Mouse (Mus musculus): ENCODE data around the gene Aatk. TPM values are rescaled to one million over a fixed set of nuclear protein-coding genes. Genes with fewer than 3 reads are reported as not detected.
A peak's percentile ranks its signal among the peaks of the same experiment; 100 is the strongest.

Aatk gene
- total and polyA plus RNA-seq, 2 experiments from 2014 or later = 31.7 to 110 TPM

GRCm38 (mm10) chr11:120012702-120013101, 34.3 kb downstream of the Aatk start:
- Histone ChIP-seq H3K36me3 (ENCODE audit: insufficient read depth) (peaks cover 76% of the 10 kb centered on the region), H3K9me3 (ENCODE audit: low read length) (no peaks in the 10 kb centered on the region), H3K4me1 (ENCODE audit: insufficient read depth) (no peaks in the 10 kb centered on the region), H3K9ac (no peak overlapping the region), H3K27ac (ENCODE audit: low read depth, low read length) (no peak overlapping the region), H3K4me3 (ENCODE audit: low read depth, low read length) (no peak overlapping the region), H3K4me2 (ENCODE audit: low read depth) (no peak overlapping the region), H3K27me3 (ENCODE audit: insufficient read depth, low read length) (no peaks in the 10 kb centered on the region)
- no peak for TF ChIP-seq CTCF (IDR thresholded peaks at IDR 0.05; ENCODE audit: low read depth)
- 81% methylated on average over 13 of the region's 13 CpGs for WGBS
- no peak for DNase-seq
- ATAC-seq = no peak

- no peak overlapping the region for H3K9ac ChIP-seq
- peak; percentile 62 for TF ChIP-seq CTCF (IDR thresholded peaks at IDR 0.05; ENCODE audit: low read depth)
- no peak overlapping the region for H3K4me2 ChIP-seq (ENCODE audit: low read depth)
- peaks cover 78% of the 10 kb centered on the region for H3K36me3 ChIP-seq (ENCODE audit: insufficient read depth)
- H3K9me3 ChIP-seq (ENCODE audit: low read length) = no peaks in the 10 kb centered on the region
- DNase-seq (peak; percentile 57), ATAC-seq (0 out of 2 replicates have a peak, but pooled peaks have one; percentile 18)
- H3K4me3 ChIP-seq (ENCODE audit: low read depth, low read length) = no peak overlapping the region
- H3K27ac ChIP-seq (ENCODE audit: low read depth, low read length) = no peak overlapping the region
- H3K27me3 ChIP-seq (ENCODE audit: insufficient read depth, low read length) = no peaks in the 10 kb centered on the region
- H3K4me1 ChIP-seq (ENCODE audit: insufficient read depth) = no peaks in the 10 kb centered on the region
- WGBS = 41% methylated on average over 43 of the region's 43 CpGs
These were observed 35.0 kb downstream of the Aatk start for GRCm38 (mm10) chr11:120011761-120012560.

GRCm38 (mm10) chr11:120011114-120011760, 35.7 kb downstream of the Aatk start:
- Histone ChIP-seq H3K9me3 (ENCODE audit: low read length) (no peaks in the 10 kb centered on the region), H3K27me3 (ENCODE audit: insufficient read depth, low read length) (no peaks in the 10 kb centered on the region), H3K4me2 (ENCODE audit: low read depth) (no peak overlapping the region), H3K9ac (no peak overlapping the region), H3K4me3 (ENCODE audit: low read depth, low read length) (no peak overlapping the region), H3K27ac (ENCODE audit: low read depth, low read length) (no peak overlapping the region), H3K36me3 (ENCODE audit: insufficient read depth) (peaks cover 78% of the 10 kb centered on the region), H3K4me1 (ENCODE audit: insufficient read depth) (no peaks in the 10 kb centered on the region)
- no peak for ATAC-seq
- no peak for TF ChIP-seq CTCF (IDR thresholded peaks at IDR 0.05; ENCODE audit: low read depth)
- no peak for DNase-seq
- whole genome bisulfite sequencing = 75% methylated on average over 11 of the region's 11 CpGs

- no peaks in the 10 kb centered on the region for H3K27me3 ChIP-seq (ENCODE audit: insufficient read depth, low read length)
These were observed 37.0 kb downstream of the Aatk start for GRCm38 (mm10) chr11:120009937-120010336.

GRCm38 (mm10) chr11:120008956-120009355, 38.0 kb downstream of the Aatk start:
- Histone ChIP-seq H3K36me3 (ENCODE audit: insufficient read depth) (peaks cover 64% of the 10 kb centered on the region), H3K4me1 (ENCODE audit: insufficient read depth) (no peaks in the 10 kb centered on the region), H3K4me2 (ENCODE audit: low read depth) (no peak overlapping the region), H3K9me3 (ENCODE audit: low read length) (no peaks in the 10 kb centered on the region), H3K9ac (no peak overlapping the region), H3K27me3 (ENCODE audit: insufficient read depth, low read length) (no peaks in the 10 kb centered on the region), H3K4me3 (ENCODE audit: low read depth, low read length) (no peak overlapping the region), H3K27ac (ENCODE audit: low read depth, low read length) (no peak overlapping the region)
- WGBS = 91% methylated on average over 8 of the region's 8 CpGs
- TF ChIP-seq CTCF (IDR thresholded peaks at IDR 0.05; ENCODE audit: low read depth) = no peak
- ATAC-seq = no peak
- DNase-seq = no peak

More at GRCm38 (mm10) chr11:120009937-120010336, 37.0 kb downstream of the Aatk start:
- Histone ChIP-seq H3K36me3 (ENCODE audit: insufficient read depth) (peaks cover 74% of the 10 kb centered on the region), H3K4me1 (ENCODE audit: insufficient read depth) (no peaks in the 10 kb centered on the region), H3K9me3 (ENCODE audit: low read length) (no peaks in the 10 kb centered on the region), H3K4me3 (ENCODE audit: low read depth, low read length) (no peak overlapping the region), H3K4me2 (ENCODE audit: low read depth) (no peak overlapping the region), H3K9ac (no peak overlapping the region), H3K27ac (ENCODE audit: low read depth, low read length) (no peak overlapping the region)
- ATAC-seq = no peak
- WGBS = 86% methylated on average over 19 of the region's 20 CpGs
- DNase-seq = no peak
- TF ChIP-seq CTCF (IDR thresholded peaks at IDR 0.05; ENCODE audit: low read depth) = no peak

GRCm38 (mm10) chr11:120008501-120008900, 38.5 kb downstream of the Aatk start:
- no peak for ATAC-seq

GRCm38 (mm10) chr11:120007496-120008080, 39.4 kb downstream of the Aatk start:
- Histone ChIP-seq H3K9me3 (ENCODE audit: low read length) (no peaks in the 10 kb centered on the region), H3K4me1 (ENCODE audit: insufficient read depth) (no peaks in the 10 kb centered on the region), H3K4me3 (ENCODE audit: low read depth, low read length) (no peak overlapping the region), H3K4me2 (ENCODE audit: low read depth) (no peak overlapping the region), H3K27ac (ENCODE audit: low read depth, low read length) (no peak overlapping the region), H3K36me3 (ENCODE audit: insufficient read depth) (peaks cover 58% of the 10 kb centered on the region), H3K9ac (no peak overlapping the region), H3K27me3 (ENCODE audit: insufficient read depth, low read length) (no peaks in the 10 kb centered on the region)
- 59% methylated on average over 4 of the region's 4 CpGs for WGBS
- DNase-seq (no peak), ATAC-seq (no peak)
- no peak for TF ChIP-seq CTCF (IDR thresholded peaks at IDR 0.05; ENCODE audit: low read depth)

More at GRCm38 (mm10) chr11:120008501-120008900, 38.5 kb downstream of the Aatk start:
- Histone ChIP-seq H3K4me1 (ENCODE audit: insufficient read depth) (no peaks in the 10 kb centered on the region), H3K27me3 (ENCODE audit: insufficient read depth, low read length) (no peaks in the 10 kb centered on the region), H3K4me2 (ENCODE audit: low read depth) (no peak overlapping the region), H3K36me3 (ENCODE audit: insufficient read depth) (peaks cover 64% of the 10 kb centered on the region), H3K27ac (ENCODE audit: low read depth, low read length) (no peak overlapping the region), H3K9ac (no peak overlapping the region), H3K4me3 (ENCODE audit: low read depth, low read length) (no peak overlapping the region), H3K9me3 (ENCODE audit: low read length) (no peaks in the 10 kb centered on the region)
- no peak for DNase-seq
- TF ChIP-seq CTCF (IDR thresholded peaks at IDR 0.05; ENCODE audit: low read depth) = no peak
- 100% methylated on average over 1 of the region's 1 CpGs for WGBS
